Mouse (Mus musculus) myocyte (in vitro differentiated cells): ENCODE measurements around the gene Cfap70. TPM values are rescaled to one million over a fixed set of nuclear protein-coding genes. Genes with fewer than 3 reads are reported as not detected.

ENCODE experiments used
- H3K27me3 ChIP-seq: one replicate; pipeline ENCODE4 v1.6.1; 2011; ENCODE audit not compliant: control insufficient read depth, insufficient read depth, insufficient read length
- H3K36me3 ChIP-seq: one replicate; pipeline ENCODE4 v1.6.1; 2011; ENCODE audit not compliant: control insufficient read depth, insufficient read depth
- H3K4me2 ChIP-seq: one replicate; pipeline ENCODE4 v1.6.1; 2011; ENCODE audit warnings: low read depth, control low read depth
- H3K4me3 ChIP-seq: one replicate; pipeline ENCODE4 v1.5.1; 2011; ENCODE audit warnings: mild to moderate bottlenecking, control low read depth, moderate library complexity
- H3K79me2 ChIP-seq: one replicate; pipeline ENCODE4 v1.6.1; 2011; ENCODE audit not compliant: control insufficient read depth, insufficient read depth
- H3ac ChIP-seq: one replicate; pipeline ENCODE4 v1.6.1; 2011; ENCODE audit not compliant: control insufficient read depth, insufficient read length
- CEBPB ChIP-seq: IDR thresholded peaks from 2 replicates; pipeline ENCODE4 v1.6.1; 2011; ENCODE audit warnings: mild to moderate bottlenecking, moderate library complexity; ENCODE audit not compliant: poor library complexity, insufficient read depth, severe bottlenecking
- E2F4 ChIP-seq: IDR thresholded peaks from one replicate; pipeline ENCODE4 v1.6.1; 2011; ENCODE audit warnings: mild to moderate bottlenecking, control low read depth, moderate library complexity; ENCODE audit not compliant: insufficient read depth
- MAX ChIP-seq: IDR thresholded peaks from one replicate; pipeline ENCODE4 v1.6.1; 2011; ENCODE audit warnings: low read depth, mild to moderate bottlenecking, control low read depth
- MYOD1 ChIP-seq, 3 experiments: IDR thresholded peaks; one replicate each; pipeline ENCODE4 v1.6.1; 2011; ENCODE audit warnings: control low read depth in 2 of 3, low read depth in 2 of 3, mild to moderate bottlenecking in 2 of 3, moderate library complexity in 1 of 3; ENCODE audit not compliant: insufficient read length in 2 of 3, control insufficient read depth in 1 of 3
- MYOG ChIP-seq, 3 experiments: IDR thresholded peaks; one replicate each; pipeline ENCODE4 v1.6.1; 2011; ENCODE audit warnings: control low read depth in 2 of 3, low read depth in 2 of 3, mild to moderate bottlenecking in 2 of 3; ENCODE audit not compliant: insufficient read length in 2 of 3, control insufficient read depth in 1 of 3, insufficient read depth in 1 of 3
- POLR2A ChIP-seq: IDR thresholded peaks from one replicate; pipeline ENCODE4 v1.6.1; 2011; ENCODE audit warnings: low read depth, mild to moderate bottlenecking, control low read depth, moderate library complexity; ENCODE audit not compliant: insufficient read length
- POLR2AphosphoS2 ChIP-seq: IDR thresholded peaks from one replicate; pipeline ENCODE4 v1.6.1; 2011; ENCODE audit warnings: low read depth, control low read depth; ENCODE audit not compliant: insufficient read length
- REST ChIP-seq: IDR thresholded peaks from one replicate; pipeline ENCODE4 v1.6.1; 2011; ENCODE audit warnings: mild to moderate bottlenecking, control low read depth, moderate library complexity; ENCODE audit not compliant: insufficient read depth, insufficient read length
- SRF ChIP-seq: IDR thresholded peaks from one replicate; pipeline ENCODE4 v1.6.1; 2011; ENCODE audit warnings: low read depth; ENCODE audit not compliant: control insufficient read depth, insufficient read length
- TCF12 ChIP-seq: IDR thresholded peaks from one replicate; pipeline ENCODE4 v1.6.1; 2011; ENCODE audit warnings: mild to moderate bottlenecking, control low read depth; ENCODE audit not compliant: poor library complexity, insufficient read depth, severe bottlenecking
- TCF3 ChIP-seq: IDR thresholded peaks from one replicate; pipeline ENCODE4 v1.6.1; 2011; ENCODE audit warnings: low read depth, control low read depth; ENCODE audit not compliant: insufficient read length
- USF1 ChIP-seq: IDR thresholded peaks from one replicate; pipeline ENCODE4 v1.6.1; 2011; ENCODE audit warnings: low read depth, mild to moderate bottlenecking, control low read depth, moderate library complexity
- polyA plus RNA-seq: library from polyadenylated mRNA; unstranded; fragments of >200 nt; fragmentation: generic; extraction: Trizol; gene quantifications from one replicate; pipeline ENCODE4 v1.2.1, GENCODE M21; 2012; ENCODE audit warnings: missing spikeins

Gene Cfap70
- polyA plus RNA-seq, 1 experiment = not detected

DNA sequence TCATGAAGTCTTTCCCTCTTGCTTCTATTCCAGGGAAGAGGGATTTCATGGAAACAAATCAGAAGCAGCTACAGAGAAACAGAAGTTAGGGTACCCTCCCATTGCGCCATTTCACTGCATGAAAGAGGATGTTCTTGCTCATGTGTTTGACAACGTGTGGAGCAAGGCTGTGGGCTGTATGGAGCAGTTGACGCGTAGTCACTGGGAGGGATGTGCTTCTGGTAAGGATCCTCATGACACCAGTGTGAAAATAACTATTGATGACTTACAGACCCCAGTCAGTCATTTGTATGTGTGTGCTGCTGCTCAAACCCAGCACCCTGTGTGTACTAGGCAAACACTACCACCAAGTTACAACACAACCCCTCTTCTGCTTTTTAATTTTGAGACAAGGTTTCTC lies 88.8 kb downstream of the Cfap70 start:
- no peak overlapping the region for H3K4me3 ChIP-seq
- H3K79me2 ChIP-seq = no peaks in the 10 kb centered on the region
- no peak overlapping the region for H3ac ChIP-seq
- H3K36me3 ChIP-seq = peaks cover 21% of the 10 kb centered on the region
- no peak for TF ChIP-seq MYOG (IDR thresholded peaks at IDR 0.05; ENCODE audit: control insufficient read depth in 1 of 3, insufficient read depth in 1 of 3, insufficient read length in 2 of 3, low read depth in 2 of 3)
- no peak for TF ChIP-seq MAX
- no peak for TF ChIP-seq CEBPB
- no peak for TF ChIP-seq POLR2A
- TF ChIP-seq USF1 = no peak
- TF ChIP-seq REST = no peak
- no peak for TF ChIP-seq TCF12
- no peak for TF ChIP-seq E2F4
- TF ChIP-seq SRF = no peak
- no peak for TF ChIP-seq MYOD1 (IDR thresholded peaks at IDR 0.05; ENCODE audit: control insufficient read depth in 1 of 3, insufficient read length in 2 of 3, low read depth in 2 of 3)
- no peak for TF ChIP-seq TCF3
- no peak for TF ChIP-seq POLR2AphosphoS2
- no peak overlapping the region for H3K4me2 ChIP-seq
- no peaks in the 10 kb centered on the region for H3K27me3 ChIP-seq

DNA sequence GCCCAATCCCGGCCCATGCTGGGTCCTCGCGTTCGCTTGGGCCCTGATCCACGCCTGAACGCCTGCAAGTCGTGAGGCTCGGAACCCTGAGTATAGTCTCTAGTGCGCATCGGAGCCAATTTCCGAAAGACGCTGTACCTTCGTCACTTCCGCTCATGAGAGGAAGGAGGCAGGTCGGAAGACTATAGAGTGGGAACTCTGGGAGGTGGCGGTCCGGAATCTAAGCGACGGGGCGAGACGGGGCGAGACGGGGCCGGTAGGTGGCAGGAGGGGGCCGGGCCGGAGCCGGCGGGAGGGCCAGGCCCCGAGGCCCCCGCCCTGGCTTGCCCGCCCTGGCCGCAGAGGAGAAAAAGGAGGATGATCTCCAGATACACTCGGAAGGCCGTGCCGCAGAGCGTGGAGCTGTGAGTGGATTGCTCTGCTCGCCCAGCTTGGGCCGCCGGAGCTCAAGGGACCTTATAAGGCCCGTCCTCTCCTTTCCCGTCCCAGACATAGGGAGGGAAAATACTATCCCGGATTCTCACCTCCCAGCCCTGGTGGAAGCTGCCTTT lies 104.0 kb downstream of the Cfap70 start, which contains the start of the genes Ecd and Fam149b:
Gene Ecd (minus strand): TSS at position 131 of the 551 bp plus-strand sequence.
Gene Fam149b (plus strand): TSS at position 172 of the 551 bp plus-strand sequence.
- Histone ChIP-seq H3K79me2 (peaks cover 25% of the 10 kb centered on the region), H3K36me3 (peaks cover 5% of the 10 kb centered on the region), H3K4me2 (peak within 1 kb of the TSS; percentile 99), H3K4me3 (peak within 1 kb of the TSS; percentile 74), H3K27me3 (no peaks in the 10 kb centered on the region), H3ac (peak within 1 kb of the TSS; percentile 49)
- TF ChIP-seq POLR2AphosphoS2 (peak; percentile 59), SRF (no peak), POLR2A (peak; percentile 72), CEBPB (no peak), E2F4 (peak; percentile 46), MAX (peak; percentile 85), TCF12 (no peak), USF1 (no peak), MYOD1 (IDR thresholded peaks at IDR 0.05; ENCODE audit: control insufficient read depth in 1 of 3, insufficient read length in 2 of 3, low read depth in 2 of 3) (no peak), MYOG (IDR thresholded peaks at IDR 0.05; ENCODE audit: control insufficient read depth in 1 of 3, insufficient read depth in 1 of 3, insufficient read length in 2 of 3, low read depth in 2 of 3) (peak in 1 of 3 experiments; percentile 23), REST (peak; percentile 1), TCF3 (no peak)

DNA sequence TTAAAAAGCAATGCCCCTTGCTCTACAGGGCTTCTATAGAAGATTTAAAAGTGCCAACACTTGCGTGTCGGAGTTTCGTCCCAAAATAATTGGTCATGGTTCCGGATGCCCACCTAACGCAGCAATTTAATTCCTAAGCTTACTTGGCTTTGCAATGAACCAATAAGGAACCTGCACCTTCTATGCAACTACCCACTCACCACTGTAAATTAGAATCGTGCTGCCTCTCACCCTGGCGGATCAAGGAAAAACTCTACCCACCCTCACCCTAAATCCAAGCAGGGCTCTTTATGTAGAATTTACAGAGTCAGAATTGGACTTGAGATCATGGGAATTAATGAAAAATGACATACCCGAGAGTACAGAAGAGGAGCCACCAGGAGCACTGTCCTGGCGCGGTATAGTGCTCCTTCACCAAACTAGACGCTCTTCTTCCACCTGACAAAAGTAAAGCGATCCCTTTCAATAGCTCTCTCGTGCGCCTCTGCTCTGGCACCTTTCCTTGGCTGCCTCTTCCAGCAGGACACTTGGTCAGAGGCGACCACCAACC lies 104.5 kb downstream of the Cfap70 start:
- peak overlapping the region; percentile 99 for H3K4me2 ChIP-seq
- TF ChIP-seq E2F4 = no peak
- no peak for TF ChIP-seq POLR2A
- TF ChIP-seq MYOG (IDR thresholded peaks at IDR 0.05; ENCODE audit: control insufficient read depth in 1 of 3, insufficient read depth in 1 of 3, insufficient read length in 2 of 3, low read depth in 2 of 3) = no peak
- TF ChIP-seq MAX = no peak
- no peak for TF ChIP-seq TCF3
- TF ChIP-seq CEBPB = no peak
- no peak for TF ChIP-seq REST
- TF ChIP-seq MYOD1 (IDR thresholded peaks at IDR 0.05; ENCODE audit: control insufficient read depth in 1 of 3, insufficient read length in 2 of 3, low read depth in 2 of 3) = no peak
- no peak for TF ChIP-seq SRF
- TF ChIP-seq USF1 = no peak
- no peak for TF ChIP-seq POLR2AphosphoS2
- TF ChIP-seq TCF12 = no peak
- peak overlapping the region; percentile 74 for H3K4me3 ChIP-seq
- H3K36me3 ChIP-seq = peaks cover 5% of the 10 kb centered on the region
- no peaks in the 10 kb centered on the region for H3K27me3 ChIP-seq
- H3ac ChIP-seq = peak overlapping the region; percentile 49
- peaks cover 25% of the 10 kb centered on the region for H3K79me2 ChIP-seq

GRCm38 (mm10) chr14:20345885-20346284 lies 106.1 kb downstream of the Cfap70 start:
- H3K79me2 ChIP-seq = peaks cover 25% of the 10 kb centered on the region
- H3K4me2 ChIP-seq = peak overlapping the region; percentile 99
- no peak overlapping the region for H3K4me3 ChIP-seq
- TF ChIP-seq CEBPB (no peak), POLR2AphosphoS2 (no peak), REST (no peak), POLR2A (no peak), TCF12 (no peak), MYOG (IDR thresholded peaks at IDR 0.05; ENCODE audit: control insufficient read depth in 1 of 3, insufficient read depth in 1 of 3, insufficient read length in 2 of 3, low read depth in 2 of 3) (no peak), MAX (no peak), TCF3 (no peak), SRF (no peak), MYOD1 (IDR thresholded peaks at IDR 0.05; ENCODE audit: control insufficient read depth in 1 of 3, insufficient read length in 2 of 3, low read depth in 2 of 3) (no peak), USF1 (no peak), E2F4 (no peak)
- H3K36me3 ChIP-seq = peaks cover 5% of the 10 kb centered on the region
- no peaks in the 10 kb centered on the region for H3K27me3 ChIP-seq
- no peak overlapping the region for H3ac ChIP-seq

Other genes with a start within 250 kb of the Cfap70 start
- not detected for gene Kcnk16, start 183.0 kb downstream of the Cfap70 start, polyA plus RNA-seq
- 11.1 TPM for gene Nudt13, start 157.5 kb downstream of the Cfap70 start, polyA plus RNA-seq
- gene Ecd, start 104.1 kb downstream of the Cfap70 start, polyA plus RNA-seq = 27.0 TPM
- gene Fam149b, start 104.1 kb downstream of the Cfap70 start, polyA plus RNA-seq = 11.5 TPM
- 31.2 TPM for gene Dnajc9, start 63.3 kb downstream of the Cfap70 start, polyA plus RNA-seq
- 70.1 TPM for gene Mrps16, start 58.6 kb downstream of the Cfap70 start, polyA plus RNA-seq
- gene Anxa7, start 27.9 kb upstream of the Cfap70 start, polyA plus RNA-seq = 75.0 TPM
- gene Mss51, start 44.7 kb upstream of the Cfap70 start, polyA plus RNA-seq = 7.2 TPM
- 36.0 TPM for gene Ppp3cb, start 94.3 kb upstream of the Cfap70 start, polyA plus RNA-seq
- gene Usp54, start 188.8 kb upstream of the Cfap70 start, polyA plus RNA-seq = 2.6 TPM
- gene Myoz1, start 204.3 kb upstream of the Cfap70 start, polyA plus RNA-seq = 8.6 TPM
- gene Synpo2l, start 216.1 kb upstream of the Cfap70 start, polyA plus RNA-seq = 165 TPM
- 68.6 TPM for gene Sec24c, start 222.1 kb upstream of the Cfap70 start, polyA plus RNA-seq
- gene Fut11, start 242.7 kb upstream of the Cfap70 start, polyA plus RNA-seq = 7.2 TPM